9 mouse cellular contexts compared by ENCODE assay signal in genomic region chr7:38131186-38131585, GRCm38 (mm10). TPM values are rescaled to one million over a fixed set of nuclear protein-coding genes. Genes with fewer than 3 reads are reported as not detected.
DNase-seq lines count a peak whose midpoint lies in the region; ATAC-seq and TF ChIP-seq lines count a peak whose summit lies in the region.
"Had no signal": no experiment of that assay in that cellular context is flagged by ENCODE, and none has a peak within 500 bp of the region (broad histone marks: within the 10 kb centered on the region; RNA-seq: fewer than 3 reads in every experiment).

No protein-coding gene starts in this region.

- TF ChIP-seq EP300 in heart, postnatal 0 days (IDR thresholded peaks at IDR 0.05; ENCODE audit: low read depth) = no peak

- H3K4me1 ChIP-seq in heart, postnatal 0 days (ENCODE audit: control insufficient read depth, insufficient read depth) = no peaks in the 10 kb centered on the region
- H3K4me1 ChIP-seq in midbrain, postnatal 0 days (ENCODE audit: insufficient read depth, low read length) = no peaks in the 10 kb centered on the region

- 28% methylated on average over 5 of the region's 5 CpGs for WGBS in heart, postnatal 0 days
- 29% methylated on average over 5 of the region's 5 CpGs for WGBS in midbrain, postnatal 0 days

- no peak overlapping the region for H3K4me2 ChIP-seq in heart, postnatal 0 days (ENCODE audit: low read depth, low read length)
- no peak overlapping the region for H3K4me2 ChIP-seq in midbrain, postnatal 0 days (ENCODE audit: low read depth, low read length, poor library complexity, severe bottlenecking)
- H3K4me2 ChIP-seq: embryonic facial prominence, embryonic 12.5 days had no signal

- no peak for DNase-seq in heart, postnatal 0 days (ENCODE audit: low spot score)
- DNase-seq in heart, postnatal 25 days (ENCODE audit: low spot score) = no peak
- peak; percentile 57 for DNase-seq in adrenal gland, postnatal 10 days
- peak; percentile 50 for DNase-seq in left cerebral cortex, postnatal 4 days
- DNase-seq in midbrain, postnatal 0 days (ENCODE audit: low spot score) = peak; percentile 68
- peak; percentile 49 to 60 for DNase-seq in thymus, postnatal 36 days

- H3K27me3 ChIP-seq in heart, postnatal 0 days (ENCODE audit: control insufficient read depth, insufficient read depth, low read length) = no peaks in the 10 kb centered on the region
- H3K27me3 ChIP-seq in midbrain, postnatal 0 days (ENCODE audit: insufficient read depth, low read length) = no peaks in the 10 kb centered on the region
- H3K27me3 ChIP-seq: embryonic facial prominence, embryonic 12.5 days had no signal

- peak; percentile 67 for TF ChIP-seq CTCF in heart, postnatal 0 days (IDR thresholded peaks at IDR 0.05; ENCODE audit: low read depth)
- peak; percentile 78 for TF ChIP-seq CTCF in midbrain, postnatal 0 days (IDR thresholded peaks at IDR 0.05)

- H3K9ac ChIP-seq in heart, postnatal 0 days (replicated peaks; ENCODE audit: low read depth, low read length) = no peak overlapping the region
- H3K9ac ChIP-seq in midbrain, postnatal 0 days (replicated peaks; ENCODE audit: low read length, poor library complexity, severe bottlenecking) = no peak overlapping the region
- H3K9ac ChIP-seq: embryonic facial prominence, embryonic 12.5 days had no signal

- H3K9me3 ChIP-seq in heart, postnatal 0 days (replicated peaks; ENCODE audit: control insufficient read depth, low read length) = no peaks in the 10 kb centered on the region
- H3K9me3 ChIP-seq in midbrain, postnatal 0 days (ENCODE audit: low read length) = no peaks in the 10 kb centered on the region
- H3K9me3 ChIP-seq: embryonic facial prominence, embryonic 12.5 days had no signal

- no peak overlapping the region for H3K4me3 ChIP-seq in heart, postnatal 0 days (ENCODE audit: low read depth, low read length)
- H3K4me3 ChIP-seq in midbrain, postnatal 0 days (ENCODE audit: low read depth, low read length) = no peak overlapping the region
- H3K4me3 ChIP-seq: embryonic facial prominence, embryonic 12.5 days had no signal

- no peaks in the 10 kb centered on the region for H3K36me3 ChIP-seq in heart, postnatal 0 days (replicated peaks; ENCODE audit: control insufficient read depth, insufficient read depth, low read length)
- no peaks in the 10 kb centered on the region for H3K36me3 ChIP-seq in midbrain, postnatal 0 days (ENCODE audit: insufficient read depth, low read length)
- H3K36me3 ChIP-seq: embryonic facial prominence, embryonic 12.5 days had no signal

- no peak overlapping the region for H3K27ac ChIP-seq in heart, postnatal 0 days (ENCODE audit: low read depth)
- no peak overlapping the region for H3K27ac ChIP-seq in midbrain, postnatal 0 days (ENCODE audit: low read depth, low read length)
- H3K27ac ChIP-seq: embryonic facial prominence, embryonic 12.5 days had no signal

- intact Hi-C loops in heart, postnatal 25 days (cut with DNase I) = loop anchor here (1.0 kb wide), 1 partner anchor 70 kb away; no protein-coding TSS in a partner anchor
- intact Hi-C loops in left cerebral cortex, postnatal 4 days (cut with DNase I) = no loop called here

- ATAC-seq in heart, postnatal 0 days (ENCODE audit: insufficient read depth, low read depth) = no peak
- ATAC-seq in CD4-positive, CD25-positive, alpha-beta regulatory T cell, adult 4 months = peak; percentile 93
- ATAC-seq in granulocyte monocyte progenitor cell, adult 5-6 weeks (replicated peaks; ENCODE audit: poor library complexity, severe bottlenecking) = peak; percentile 78
- ATAC-seq in midbrain, postnatal 0 days (ENCODE audit: low FRiP score) = no peak

RNA-seq across cellular contexts. Expression of gene Ccne1, which starts 23.9 kb away (rescaled TPM):
- total RNA-seq in heart, postnatal 0 days (2014; rRNA removed; ENCODE audit: low replicate concordance) = 5.7 and 16.3 TPM in 2 replicates
- polyA plus RNA-seq in heart, postnatal 0 days (2015; fragmentation: Nextera tagmentation; extraction: Ambion mirVana) = 9.0 and 9.3 TPM in 2 replicates
- 1 to 10 TPM; 1.2 to 1.3 TPM for total RNA-seq in heart, postnatal 25 days (2021)
- 1 to 10 TPM; 3.3 to 3.5 TPM for polyA plus RNA-seq in CD4-positive, CD25-positive, alpha-beta regulatory T cell, adult 4 months (2017; shearing (Covaris generic))
- total RNA-seq in adrenal gland, postnatal 10 days (2021) = 10 to 100 TPM; 10.0 to 10.8 TPM
- 22.4 and 23.1 TPM in 2 replicates for total RNA-seq in granulocyte monocyte progenitor cell, adult 5-6 weeks (2014; fragmentation: Nextera tagmentation)
- 20.9 and 25.7 TPM in 2 replicates for total RNA-seq in granulocyte monocyte progenitor cell, adult 5-6 weeks (2017)
- total RNA-seq in left cerebral cortex, postnatal 4 days (2021) = 1 to 10 TPM; 8.7 to 8.8 TPM
- total RNA-seq in midbrain, postnatal 0 days (2014; rRNA removed) = 9.5 and 11.4 TPM in 2 replicates
- polyA plus RNA-seq in midbrain, postnatal 0 days (2015; fragmentation: Nextera tagmentation; extraction: Ambion mirVana) = 13.2 and 13.4 TPM in 2 replicates

RNA-seq across cellular contexts. Expression of gene 1600014C10Rik, which starts 51.8 kb away (rescaled TPM):
- total RNA-seq in heart, postnatal 0 days (2014; rRNA removed; ENCODE audit: low replicate concordance) = 15.9 and 17.5 TPM in 2 replicates
- 16.5 and 19.1 TPM in 2 replicates for polyA plus RNA-seq in heart, postnatal 0 days (2015; fragmentation: Nextera tagmentation; extraction: Ambion mirVana)
- total RNA-seq in heart, postnatal 25 days (2021) = 10 to 100 TPM; 30.7 to 34.4 TPM
- polyA plus RNA-seq in CD4-positive, CD25-positive, alpha-beta regulatory T cell, adult 4 months (2017; shearing (Covaris generic)) = 100 to 1,000 TPM; 152 to 193 TPM
- 10 to 100 TPM; 45.5 to 58.0 TPM for total RNA-seq in adrenal gland, postnatal 10 days (2021)
- total RNA-seq in granulocyte monocyte progenitor cell, adult 5-6 weeks (2014; fragmentation: Nextera tagmentation) = 31.3 and 39.0 TPM in 2 replicates
- total RNA-seq in granulocyte monocyte progenitor cell, adult 5-6 weeks (2017) = 23.6 and 31.1 TPM in 2 replicates
- 10 to 100 TPM; 15.5 to 16.5 TPM for total RNA-seq in left cerebral cortex, postnatal 4 days (2021)
- 44.0 and 44.2 TPM in 2 replicates for total RNA-seq in midbrain, postnatal 0 days (2014; rRNA removed)
- 30.3 and 35.2 TPM in 2 replicates for polyA plus RNA-seq in midbrain, postnatal 0 days (2015; fragmentation: Nextera tagmentation; extraction: Ambion mirVana)

Comparison
In these comparisons a context has a peak if more than half of its experiments do, and no peak if none do; other contexts are left out.
1. ATAC-seq: peak in CD4-positive, CD25-positive, alpha-beta regulatory T cell, adult 4 months (single experiment) and granulocyte monocyte progenitor cell, adult 5-6 weeks (single experiment); none in heart, postnatal 0 days (single experiment) and midbrain, postnatal 0 days (single experiment).
2. DNase-seq: peak in adrenal gland, postnatal 10 days (single experiment), left cerebral cortex, postnatal 4 days (single experiment), midbrain, postnatal 0 days (single experiment) and thymus, postnatal 36 days (2 of 2); none in heart, postnatal 0 days (single experiment) and heart, postnatal 25 days (single experiment).